Mouse (Mus musculus) heart, adult 18-20 months (tissue): ENCODE results near the gene Khdrbs1. TPM values are rescaled to one million over a fixed set of nuclear protein-coding genes. Genes with fewer than 3 reads are reported as not detected.
A peak's percentile ranks its signal among the peaks of the same experiment; 100 is the strongest.
"Not testable (repeated sequence)": the region's sequence is repeated elsewhere in the genome, so short reads cannot be mapped to it uniquely, and the experiment has no call there.

ENCODE experiments used
- DNase-seq, 2 experiments: peaks; one replicate each; pipeline ENCODE4 v3.0.0; 2021 to 2022; ENCODE audit warnings: mixed read lengths in 1 of 2
- long read RNA-seq, 2 experiments: library from polyadenylated mRNA; stranded (forward); transcript quantifications; one replicate each; pipeline ENCODE4 v2.0.0; 2021
- total RNA-seq, 2 experiments: library from RNA; stranded (reverse); gene quantifications; 2 replicates each; pipeline ENCODE4 v1.2.3; 2021

Gene Khdrbs1
- 10 to 100 TPM; 34.3 to 38.7 TPM for total RNA-seq
- long read RNA-seq, experiment 1, transcript Khdrbs1-201 (9 exons, 3,738 nt), result major isoform, 31 of 41 reads
- long read RNA-seq, experiment 1, partial matches to known transcripts, result 6 of 41 reads
- long read RNA-seq, experiment 1, other reads (novel, unspliced or antisense), result 2 of 41 reads
- long read RNA-seq, experiment 2, transcript Khdrbs1-201 (9 exons, 3,738 nt), result major isoform, 17 of 19 reads
- long read RNA-seq, experiment 2, partial matches to known transcripts, result 1 of 19 reads
- long read RNA-seq, experiment 2, other reads (novel, unspliced or antisense), result 0 of 19 reads

DNA sequence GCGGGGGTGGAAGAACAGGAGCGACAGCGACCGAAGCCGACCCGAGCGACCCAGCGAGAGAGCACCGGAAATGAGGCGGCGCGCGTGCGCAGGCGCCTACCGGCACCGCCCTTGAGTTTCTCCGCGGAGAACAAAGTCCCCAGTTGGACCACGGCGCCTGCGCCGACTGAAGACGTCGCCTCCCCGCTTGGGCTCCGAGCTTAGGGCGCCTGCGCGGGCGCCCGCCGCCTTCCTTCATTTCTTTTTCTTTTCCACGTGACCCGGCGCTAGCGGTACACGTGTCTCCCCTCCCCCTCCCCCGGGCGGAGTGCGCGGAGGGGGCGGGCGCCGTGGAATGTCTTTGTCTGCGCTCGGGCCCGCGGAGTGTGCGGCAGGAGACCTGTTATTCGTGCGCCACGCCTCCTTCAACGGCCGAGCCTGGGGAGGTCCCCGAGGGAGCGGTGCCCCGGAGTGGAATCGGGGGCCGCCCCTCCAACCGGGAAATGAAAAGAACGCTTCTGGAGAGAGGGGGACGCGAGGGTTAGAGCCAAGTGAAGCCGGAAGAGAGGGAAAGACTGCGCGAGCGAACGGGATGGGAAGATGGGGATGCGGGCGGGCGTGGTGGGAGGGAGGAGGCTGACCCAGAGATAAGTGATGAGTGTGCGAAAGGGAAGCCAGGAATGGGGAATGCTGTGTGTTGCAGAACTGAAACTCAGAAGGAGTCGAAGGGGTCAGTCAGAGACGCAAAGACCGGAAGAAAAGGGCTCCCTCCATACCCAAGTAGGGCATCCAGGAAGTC lies at the start of gene Khdrbs1:
Gene Khdrbs1 (minus strand): TSS at position 72 of the 778 bp plus-strand sequence.
- peak; percentile 97 to 98 for DNase-seq

DNA sequence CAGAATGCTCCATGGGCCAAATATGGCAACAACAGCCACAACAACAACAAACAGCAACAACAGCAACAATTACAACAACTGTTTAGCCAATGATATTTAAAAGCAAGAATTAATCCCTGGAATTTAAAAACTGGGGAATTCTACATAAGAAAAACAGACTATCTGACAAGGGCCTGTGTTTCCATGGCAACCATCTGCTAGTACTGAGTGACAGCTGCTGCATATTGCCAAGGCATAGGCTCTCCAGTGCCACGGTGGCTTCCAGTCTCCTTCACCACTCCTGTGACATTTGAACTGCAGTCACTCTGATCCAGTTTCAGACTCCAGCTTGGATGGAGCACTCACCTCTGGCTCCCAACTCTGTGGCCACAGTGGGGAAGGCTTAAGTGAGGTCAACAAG lies 49.3 kb upstream of the Khdrbs1 start:
- no peak for DNase-seq

DNA sequence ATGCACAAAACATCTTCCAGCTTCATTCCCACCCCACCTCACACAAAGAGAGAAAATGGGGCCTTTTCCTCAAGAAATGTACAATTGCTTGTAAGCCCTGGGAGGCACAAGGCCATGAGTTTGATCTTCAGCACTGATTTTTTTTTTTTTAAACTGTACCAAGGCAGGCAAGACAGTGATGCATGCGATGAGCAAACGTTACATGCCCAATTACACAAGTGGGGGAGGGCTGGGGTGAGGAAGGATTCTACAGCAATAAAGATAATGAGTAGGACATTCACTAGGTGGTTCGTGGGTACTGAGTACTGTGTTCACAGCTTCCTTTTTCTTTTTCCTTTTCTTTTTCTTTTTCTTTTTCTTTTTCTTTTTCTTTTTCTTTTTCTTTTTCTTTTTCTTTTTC lies 48.4 kb upstream of the Khdrbs1 start:
- DNase-seq, result no peak

DNA sequence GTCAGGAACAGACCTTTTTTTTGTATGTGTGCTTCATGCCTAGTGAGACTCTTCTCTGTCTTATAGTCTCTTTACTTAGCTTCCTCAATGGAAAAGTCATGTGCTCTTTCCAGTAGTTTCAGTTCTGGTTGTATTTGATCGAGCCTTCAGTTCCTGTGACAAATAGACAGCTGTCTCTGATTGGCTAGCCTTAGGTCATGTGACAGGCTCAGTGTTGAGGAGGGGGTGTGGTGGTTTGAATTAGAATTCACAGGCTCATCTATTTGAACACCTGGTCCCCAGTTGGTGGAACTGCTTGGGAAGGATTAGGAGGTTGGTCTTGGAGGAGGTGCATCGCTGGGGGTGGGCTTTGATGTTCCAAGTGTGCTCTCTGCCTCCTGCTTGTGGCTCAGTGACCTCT lies 47.5 kb upstream of the Khdrbs1 start:
- peak in 1 of 2 experiments; percentile 13 for DNase-seq

DNA sequence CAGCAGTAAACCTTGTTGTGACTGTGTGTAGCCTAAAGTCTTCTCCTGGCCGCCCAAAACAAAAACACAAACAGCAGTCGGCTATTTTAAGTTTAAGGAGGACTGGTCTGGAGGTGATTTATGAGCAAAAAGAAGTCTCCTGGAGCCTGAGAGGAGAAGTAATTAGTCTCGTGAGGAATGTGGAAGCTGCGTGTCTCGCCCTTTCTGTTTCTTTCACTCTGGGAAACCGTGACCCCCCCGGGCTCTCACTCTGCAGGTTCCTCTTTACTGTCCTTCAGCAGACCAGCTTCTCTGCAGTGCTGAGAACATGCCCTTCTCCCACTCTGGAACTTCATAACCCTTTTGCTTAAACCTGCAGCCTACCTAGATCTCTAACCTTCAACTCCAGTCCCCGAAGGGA lies 46.6 kb upstream of the Khdrbs1 start:
- peak; percentile 23 to 55 for DNase-seq

DNA sequence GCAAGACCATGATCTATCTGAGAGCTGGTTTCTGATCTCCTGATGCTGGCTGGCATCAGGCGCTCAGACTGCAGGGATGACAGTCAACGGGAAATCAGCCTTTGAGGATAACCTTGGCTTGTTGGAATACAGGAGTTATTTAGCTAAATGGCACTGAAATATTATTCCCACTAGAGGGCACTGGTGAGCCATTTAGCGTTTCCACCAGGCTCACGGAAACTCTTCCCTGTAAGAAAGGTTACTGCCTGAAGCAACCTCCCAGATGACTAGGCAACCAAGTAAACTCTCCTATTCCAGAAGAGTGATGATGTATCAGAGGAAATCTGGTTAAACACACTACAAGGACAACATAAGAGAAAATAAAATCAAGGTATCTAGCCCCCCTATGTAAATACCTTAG lies 43.1 kb upstream of the Khdrbs1 start:
- DNase-seq, result peak; percentile 80 to 85

DNA sequence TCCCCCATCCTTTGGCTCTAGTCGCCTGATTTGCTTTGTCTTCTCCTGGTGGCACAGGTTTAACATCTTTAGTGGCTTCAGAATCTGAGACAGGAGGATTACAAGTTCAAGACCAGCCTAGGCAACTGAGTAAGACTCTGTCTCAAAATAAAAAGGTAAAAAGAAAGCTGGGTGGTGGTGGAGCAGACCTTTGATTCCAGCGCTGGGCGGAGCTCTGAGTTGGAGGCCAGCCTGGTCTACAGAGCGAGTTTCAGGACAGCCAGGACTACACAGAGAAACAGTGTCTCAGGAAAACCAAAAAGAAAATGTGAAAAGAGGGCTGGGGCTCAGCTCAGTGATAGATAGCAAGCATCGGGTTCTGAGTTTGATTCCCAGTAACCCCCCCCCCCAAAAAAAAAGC lies 41.4 kb upstream of the Khdrbs1 start:
- DNase-seq, result no peak

DNA sequence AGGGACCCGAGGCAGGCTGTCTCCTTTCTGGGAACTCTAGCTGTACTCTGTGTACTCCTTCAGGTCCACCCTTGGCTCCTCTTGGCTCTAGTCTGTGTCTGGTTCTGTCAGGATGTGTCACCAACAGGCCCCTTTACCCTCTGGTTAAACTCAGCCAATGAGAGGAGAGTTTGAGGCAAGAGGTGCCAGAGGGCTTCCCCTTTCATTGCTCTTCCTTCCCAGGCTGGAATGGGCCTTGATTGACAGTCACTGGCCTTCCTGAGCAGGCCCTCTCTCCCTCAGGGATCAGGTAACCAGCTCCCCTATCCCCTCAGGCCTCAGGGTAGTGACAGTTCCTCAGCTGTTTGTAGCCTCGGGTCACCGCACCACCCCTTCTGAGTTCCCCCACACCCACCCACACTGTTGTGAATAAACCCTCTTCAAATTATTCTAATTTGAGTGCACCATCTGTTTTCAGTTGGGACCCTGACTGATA lies 40.8 kb upstream of the Khdrbs1 start:
- peak; percentile 18 to 29 for DNase-seq

DNA sequence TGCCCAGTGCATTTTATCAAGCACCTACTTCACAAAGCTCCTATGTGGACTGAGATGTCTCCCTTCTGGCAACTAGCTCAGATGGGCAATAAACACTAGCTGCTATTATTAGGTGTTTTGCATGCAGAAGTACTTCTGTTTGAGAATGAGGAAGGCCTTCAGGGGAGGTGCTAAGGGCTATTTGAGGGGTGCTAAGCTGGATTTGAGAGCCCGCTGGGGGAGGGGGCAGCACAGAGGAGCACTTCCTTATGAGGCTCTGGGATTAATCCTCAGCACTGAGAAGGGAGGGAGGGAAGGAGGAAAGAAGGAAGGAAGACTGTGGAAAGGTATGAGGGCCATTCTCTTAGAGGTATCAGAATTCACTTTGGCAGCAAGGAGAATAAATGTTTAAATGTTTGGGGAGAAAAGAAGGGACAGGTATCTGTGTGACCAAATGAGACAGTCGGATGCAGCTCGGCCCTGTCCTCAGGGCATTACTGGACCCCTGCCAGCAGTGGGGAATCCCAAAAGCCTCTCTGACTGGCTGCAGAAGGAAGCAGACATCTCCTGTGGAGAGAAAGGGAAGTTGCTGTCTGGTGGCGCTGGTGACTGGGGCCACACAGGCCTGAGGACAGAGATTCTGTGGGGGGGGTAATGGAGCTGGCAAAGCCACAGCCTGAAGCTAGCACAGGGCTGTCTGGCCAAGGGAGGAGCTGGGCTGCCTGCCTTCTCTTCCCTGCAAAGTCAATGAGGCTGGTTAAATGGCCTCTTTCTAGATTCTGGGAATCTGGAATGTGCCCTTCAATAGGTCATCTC lies 40.0 kb upstream of the Khdrbs1 start:
- DNase-seq, result peak; percentile 45 to 64

DNA sequence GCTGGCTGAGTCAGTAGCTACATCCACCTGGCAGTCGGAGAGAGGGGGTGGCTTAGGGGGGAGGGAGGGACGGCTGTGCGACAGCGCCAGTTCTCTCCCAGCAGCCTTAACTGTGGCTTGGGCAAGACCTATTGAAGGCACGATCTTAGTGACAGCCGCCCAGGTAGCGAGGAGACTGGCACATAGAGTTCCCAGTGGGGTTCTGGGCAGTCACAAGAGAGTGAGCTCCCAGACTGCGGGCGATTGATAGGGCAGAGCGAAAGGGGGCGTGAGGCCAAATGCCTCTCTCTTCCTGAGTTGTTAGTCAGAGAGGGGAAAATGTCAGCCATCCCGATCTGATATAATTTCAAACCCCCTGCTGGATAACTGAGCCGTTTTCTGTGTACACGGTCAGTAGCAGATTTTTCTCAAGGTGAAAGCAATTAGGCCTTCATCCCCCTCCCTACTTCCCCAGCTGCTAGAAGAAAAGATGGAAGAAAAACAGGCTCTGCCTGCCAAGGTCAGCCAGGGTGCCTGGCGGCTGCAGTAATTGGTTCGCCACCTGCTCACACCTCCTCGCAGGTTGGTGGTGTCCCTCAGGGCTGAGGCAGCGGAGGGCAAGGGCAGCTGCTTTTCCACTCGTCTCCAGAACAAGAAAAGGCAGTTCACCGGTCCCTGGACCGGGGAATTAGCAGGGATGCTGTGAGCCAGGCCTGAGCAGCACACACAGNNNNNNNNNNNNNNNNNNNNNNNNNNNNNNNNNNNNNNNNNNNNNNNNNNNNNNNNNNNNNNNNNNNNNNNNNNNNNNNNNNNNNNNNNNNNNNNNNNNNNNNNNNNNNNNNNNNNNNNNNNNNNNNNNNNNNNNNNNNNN lies 29.8 kb upstream of the Khdrbs1 start:
- no peak for DNase-seq

DNA sequence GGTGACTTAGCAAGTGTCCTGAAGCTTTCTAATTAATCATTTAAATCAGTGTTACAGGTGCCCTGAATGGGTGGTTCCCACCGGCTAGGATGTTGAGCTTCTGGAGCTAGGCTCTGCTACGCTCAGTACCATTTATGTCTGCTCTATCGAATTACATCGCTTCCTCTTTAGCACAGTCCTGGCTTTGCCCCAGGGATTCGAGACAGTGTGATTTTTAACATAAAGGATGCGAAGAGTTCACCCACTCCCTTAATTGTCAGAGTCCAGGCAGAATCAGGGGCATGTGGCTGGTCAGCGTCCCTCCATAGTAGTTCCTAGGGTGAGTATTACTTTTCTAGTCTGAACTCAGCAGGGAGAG lies 29.2 kb upstream of the Khdrbs1 start:
- no peak for DNase-seq

DNA sequence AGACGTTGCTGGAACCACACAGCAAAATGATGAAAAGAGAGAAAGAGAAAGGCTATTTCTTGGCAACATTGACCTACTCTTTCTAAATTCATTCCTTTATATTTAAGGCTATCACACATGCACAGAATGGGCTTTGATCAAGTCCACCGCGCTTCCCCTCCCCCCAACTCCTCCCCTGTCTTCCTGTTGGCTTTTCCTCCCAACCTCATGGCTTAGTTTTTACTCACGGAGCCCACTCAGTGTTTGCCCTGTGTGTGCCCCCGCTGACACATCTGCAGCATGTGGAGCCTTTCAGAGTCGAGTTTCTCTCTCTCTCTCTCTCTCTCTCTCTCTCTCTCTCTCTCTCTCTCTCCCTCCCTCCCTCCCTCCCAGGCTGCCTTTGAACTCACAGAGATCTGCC lies 28.5 kb upstream of the Khdrbs1 start:
- no peak for DNase-seq

DNA sequence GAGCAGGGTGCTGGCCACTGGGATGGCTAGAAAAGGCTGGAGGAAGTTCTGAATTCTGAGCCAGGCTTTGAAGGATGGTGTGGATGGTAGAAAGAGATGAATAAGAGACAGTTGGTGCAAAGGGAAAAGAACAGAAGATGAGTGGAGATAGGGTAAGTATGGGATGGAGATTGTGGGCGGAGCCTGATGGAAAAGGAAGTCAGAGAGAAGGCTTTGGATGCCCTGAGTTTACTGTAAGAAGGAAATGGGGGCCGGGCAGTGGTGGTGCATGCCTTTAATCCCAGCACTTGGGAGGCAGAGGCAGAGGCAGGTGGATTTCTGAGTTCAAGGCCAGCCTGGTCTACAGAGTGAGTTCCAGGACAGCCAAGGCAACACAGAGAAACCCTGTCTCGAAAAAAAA lies 26.6 kb upstream of the Khdrbs1 start:
- not testable (repeated sequence) for DNase-seq

DNA sequence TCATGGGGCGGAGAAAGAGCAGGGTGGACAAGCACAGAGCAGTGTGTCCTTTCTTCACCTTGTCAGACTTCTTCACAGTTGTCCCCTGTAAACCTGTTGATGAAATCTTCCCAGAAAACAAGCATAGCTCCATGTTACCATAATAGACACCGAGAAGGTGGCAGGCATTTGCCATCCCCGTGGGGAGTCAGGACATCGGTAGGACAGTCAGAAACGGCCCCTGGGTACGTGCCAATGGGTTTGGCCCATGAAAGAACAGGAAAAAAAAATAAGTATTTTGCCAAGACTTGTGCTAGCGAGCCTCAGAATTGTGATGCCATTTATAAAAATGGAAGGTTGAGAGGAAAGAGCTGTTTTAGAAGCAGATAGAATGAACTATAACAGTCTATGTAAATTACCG lies 25.7 kb upstream of the Khdrbs1 start:
- no peak for DNase-seq

DNA sequence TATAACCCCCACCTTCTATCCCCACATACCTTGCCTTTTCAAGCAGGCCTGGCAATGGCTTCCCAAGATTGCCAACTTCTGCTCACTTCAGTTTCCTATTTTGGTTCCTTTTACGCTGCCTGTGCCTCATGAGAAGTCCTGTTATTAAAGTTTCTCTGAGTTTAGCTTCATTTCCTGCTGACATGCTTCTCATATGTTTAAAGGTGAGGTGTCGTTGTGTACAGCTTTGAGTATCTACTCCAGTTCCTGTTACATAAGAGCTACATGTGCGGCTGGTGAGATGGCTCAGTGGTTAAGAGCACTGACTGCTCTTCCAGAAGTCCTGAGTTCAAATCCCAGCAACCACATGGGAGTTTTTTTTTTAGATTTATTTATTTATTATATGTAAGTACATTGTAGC lies 23.2 kb upstream of the Khdrbs1 start:
- no peak for DNase-seq

DNA sequence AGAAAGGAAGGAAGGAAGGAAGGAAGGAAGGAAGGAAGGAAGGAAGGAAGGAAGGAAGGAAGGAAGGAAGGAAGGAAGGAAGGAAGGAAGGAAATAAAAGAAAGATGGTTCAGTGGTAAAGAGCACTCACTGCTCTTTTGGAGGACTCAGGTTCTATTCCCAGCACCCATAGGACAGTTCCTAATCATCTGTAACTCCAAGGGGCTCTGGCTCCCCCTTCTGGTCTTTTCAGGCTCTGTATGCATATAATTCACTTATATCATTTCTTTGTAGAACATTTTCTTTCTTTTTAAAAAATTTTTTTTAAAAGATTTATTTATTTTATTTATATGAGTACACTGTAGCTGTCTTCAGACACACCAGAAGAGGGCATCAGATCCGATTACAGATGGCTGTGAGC lies 20.4 kb upstream of the Khdrbs1 start:
- not testable (repeated sequence) for DNase-seq

DNA sequence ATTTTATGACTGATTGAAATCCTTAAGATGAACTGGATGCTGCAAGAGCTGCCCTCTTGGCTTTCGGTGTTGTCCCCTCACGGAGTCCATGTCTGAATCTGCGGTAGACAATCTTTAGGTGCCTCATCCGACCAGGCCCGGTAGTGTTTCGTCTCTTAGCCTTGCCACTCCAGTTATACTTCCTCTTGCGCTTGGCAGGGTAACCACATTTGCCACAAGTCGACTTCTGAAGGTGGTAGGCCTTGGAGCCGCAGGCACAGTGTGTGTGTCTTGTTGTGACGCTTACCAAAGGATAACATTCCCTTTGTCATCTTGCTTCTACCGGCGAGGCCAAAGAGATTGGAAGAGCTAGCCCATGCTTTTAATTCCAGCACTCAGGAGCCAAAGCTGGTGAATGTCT lies 19.5 kb upstream of the Khdrbs1 start:
- DNase-seq, result no peak

DNA sequence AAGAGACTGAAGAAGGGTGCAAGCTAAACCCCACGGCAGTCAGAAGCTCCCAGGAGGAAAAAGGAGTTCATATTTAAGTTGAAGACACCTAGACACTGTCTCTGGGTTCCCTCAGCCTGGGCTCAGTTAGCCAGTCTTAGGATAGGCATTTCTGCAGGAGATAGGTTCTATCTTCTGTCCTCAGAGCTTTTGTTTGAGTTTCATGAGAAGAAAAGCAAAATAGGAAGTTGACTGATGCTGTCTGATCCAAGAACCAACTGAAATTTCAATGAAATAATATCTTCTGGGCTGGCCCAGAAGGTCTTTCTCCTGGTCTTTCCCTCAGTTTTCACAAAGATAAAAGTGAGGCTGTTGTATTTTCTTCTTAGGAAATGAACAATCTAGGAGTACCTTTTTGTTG lies 13.4 kb upstream of the Khdrbs1 start:
- no peak for DNase-seq

DNA sequence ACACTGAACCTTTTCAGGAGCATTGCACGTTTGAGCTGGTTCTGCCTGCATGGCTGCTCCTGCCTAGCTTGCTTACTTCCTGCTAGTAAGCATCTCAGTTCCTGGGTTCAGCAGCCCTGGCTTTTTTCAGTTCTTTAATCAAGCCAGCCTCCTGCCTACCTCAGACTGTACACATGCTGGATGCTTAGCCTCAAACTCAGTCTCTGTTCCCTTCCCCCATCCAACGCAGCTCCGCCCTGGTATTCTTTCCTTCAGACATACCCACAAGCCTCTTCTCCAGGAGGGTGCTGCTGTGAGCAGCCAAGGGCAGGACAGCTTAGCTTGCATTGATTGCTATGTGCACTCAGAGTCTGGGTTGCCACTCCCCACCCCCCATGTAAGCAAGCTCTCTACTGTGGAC lies 12.6 kb upstream of the Khdrbs1 start:
- peak in 1 of 2 experiments; percentile 8 for DNase-seq

DNA sequence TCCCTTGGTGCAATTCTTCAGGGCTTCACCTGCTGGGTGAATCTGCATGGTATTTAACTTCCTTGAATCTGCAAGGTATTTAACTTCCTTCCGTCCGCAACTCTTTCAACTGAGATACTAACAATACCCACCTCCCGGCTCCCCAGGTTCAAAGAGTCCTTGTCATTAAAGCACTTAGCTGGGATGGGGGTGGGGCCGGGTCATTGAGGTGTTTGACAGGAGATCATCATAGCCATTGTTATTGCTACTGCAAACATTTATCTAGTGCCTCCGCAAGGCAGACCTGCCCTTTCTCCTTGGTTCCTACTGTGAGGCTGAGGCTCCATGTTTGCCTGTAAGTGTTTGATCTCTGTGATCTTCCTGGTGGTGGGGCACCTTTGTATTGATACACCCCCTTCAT lies 8.3 kb upstream of the Khdrbs1 start:
- no peak for DNase-seq

DNA sequence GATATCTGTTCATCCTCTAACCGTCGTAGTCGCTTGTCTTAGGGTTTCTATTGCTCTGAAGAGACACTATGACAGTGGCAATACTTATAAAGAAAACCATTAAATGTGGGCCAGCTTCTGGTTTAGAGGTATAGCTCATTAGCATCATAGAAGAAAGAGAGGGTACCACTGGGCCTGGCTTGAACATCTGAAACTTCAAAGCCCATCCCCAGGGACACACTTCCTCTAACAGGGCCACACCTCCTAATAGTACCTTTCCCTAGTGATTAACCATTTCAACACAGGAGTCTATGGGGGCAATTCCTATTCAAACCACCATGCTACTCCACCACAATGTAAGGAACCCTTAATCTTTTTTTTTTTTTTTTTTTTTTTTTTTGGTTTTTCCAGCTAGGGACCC lies 4.5 kb upstream of the Khdrbs1 start:
- no peak for DNase-seq

DNA sequence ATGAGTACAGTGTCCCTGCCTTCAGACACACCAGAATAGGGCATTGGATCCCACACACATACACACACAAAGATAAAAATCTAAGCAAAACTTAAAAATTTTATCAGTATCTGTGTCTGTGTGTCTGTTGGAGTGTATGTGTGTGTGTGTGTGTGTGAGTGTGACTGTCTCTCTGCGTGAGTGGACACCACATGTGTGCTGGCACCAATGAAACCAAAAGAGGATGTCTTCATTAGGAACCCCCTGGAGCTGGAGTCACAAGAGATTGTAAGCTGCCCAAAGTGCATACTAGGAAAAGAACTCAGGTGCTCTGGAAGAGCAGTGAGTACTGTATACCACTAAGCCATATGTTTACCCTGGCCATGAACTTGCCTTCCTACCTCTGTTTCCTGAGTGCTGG lies 4.0 kb upstream of the Khdrbs1 start:
- DNase-seq, result no peak
